Mouse (Mus musculus) brain, embryonic 14.5 days (tissue): ENCODE measurements around the gene Gk2. TPM values are rescaled to one million over a fixed set of nuclear protein-coding genes. Genes with fewer than 3 reads are reported as not detected.
A peak's percentile ranks its signal among the peaks of the same experiment; 100 is the strongest.

Source experiments
- DNase-seq: peaks from one replicate; pipeline ENCODE4 v3.0.0-alpha.2; 2011; ENCODE audit warnings: low read depth
- CTCF ChIP-seq: fragments of 200-500 bp; IDR thresholded peaks from 2 replicates; pipeline ENCODE4 v1.5.1; 2012; ENCODE audit warnings: inconsistent platforms, mild to moderate bottlenecking, moderate library complexity, borderline replicate concordance; ENCODE audit not compliant: insufficient read depth, insufficient read length; ENCODE audit errors: extremely low read depth
- POLR2A ChIP-seq: fragments of 200-500 bp; IDR thresholded peaks from 2 replicates; pipeline ENCODE4 v1.6.1; 2012; ENCODE audit warnings: mild to moderate bottlenecking, inconsistent platforms, borderline replicate concordance; ENCODE audit not compliant: poor library complexity, insufficient read depth, insufficient read length, severe bottlenecking; ENCODE audit errors: extremely low read depth
- polyA plus RNA-seq: library from polyadenylated mRNA; depleted of rRNA; stranded (reverse); fragments of >200 nt; gene quantifications from 2 replicates; pipeline ENCODE4 v1.2.3, GENCODE M21; 2012; rRNA removed

Gk2 gene
- polyA plus RNA-seq, 1 experiment: not detected

GRCm38 (mm10) chr5:97432512-97432911 lies 24.3 kb downstream of the Gk2 start:
- no peak for DNase-seq
- TF ChIP-seq POLR2A (no peak), CTCF (no peak)

- DNase-seq: peak; percentile 67
- TF ChIP-seq POLR2A (no peak), CTCF (no peak)
Measured at GRCm38 (mm10) chr5:97429976-97430375, 26.8 kb downstream of the Gk2 start.

- no peak for DNase-seq
- TF ChIP-seq POLR2A (no peak), CTCF (no peak)
Measured at GRCm38 (mm10) chr5:97421669-97422068, 35.2 kb downstream of the Gk2 start.

GRCm38 (mm10) chr5:97417185-97417584 lies 39.6 kb downstream of the Gk2 start:
- TF ChIP-seq CTCF (no peak), POLR2A (no peak)
- DNase-seq: no peak

DNA sequence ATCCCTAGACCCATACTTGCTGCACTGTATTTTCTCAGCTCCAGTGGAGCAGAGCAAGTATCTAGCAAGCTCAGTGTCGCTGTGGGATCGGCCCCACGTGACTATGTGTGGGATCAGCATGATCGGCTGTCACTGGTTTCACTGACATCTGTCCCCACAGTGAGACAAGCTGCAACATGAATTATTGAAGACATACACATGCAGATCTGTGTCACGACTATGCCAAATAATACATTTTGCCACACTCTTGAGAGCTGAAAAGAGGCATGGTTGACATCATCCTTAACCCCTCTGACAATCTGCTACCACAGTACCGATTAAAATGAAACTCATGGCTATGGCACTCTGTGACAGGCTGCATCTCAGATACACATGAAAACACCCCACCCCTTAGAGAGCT lies 41.0 kb downstream of the Gk2 start:
- DNase-seq: peak; percentile 93
- no peak for TF ChIP-seq POLR2A

DNA sequence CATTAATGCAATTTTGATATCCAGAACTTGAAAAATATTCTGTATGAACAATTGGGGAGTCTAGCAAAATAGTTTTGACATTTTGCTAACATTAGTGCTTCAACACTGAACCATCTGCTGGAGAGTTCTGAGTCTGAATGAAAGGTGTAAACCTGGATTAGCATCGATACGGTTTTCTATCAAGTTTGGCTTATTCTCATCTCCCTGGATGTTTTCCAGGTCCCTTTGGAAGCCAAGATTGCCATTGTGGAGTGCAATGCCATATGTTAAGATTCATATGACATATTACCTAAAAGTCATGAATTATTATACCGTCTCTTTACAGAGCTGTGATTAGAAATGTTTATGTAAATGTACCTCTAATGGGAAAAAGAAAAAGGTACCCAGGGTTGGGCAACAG lies 43.1 kb downstream of the Gk2 start:
- TF ChIP-seq POLR2A (no peak), CTCF (no peak)

DNA sequence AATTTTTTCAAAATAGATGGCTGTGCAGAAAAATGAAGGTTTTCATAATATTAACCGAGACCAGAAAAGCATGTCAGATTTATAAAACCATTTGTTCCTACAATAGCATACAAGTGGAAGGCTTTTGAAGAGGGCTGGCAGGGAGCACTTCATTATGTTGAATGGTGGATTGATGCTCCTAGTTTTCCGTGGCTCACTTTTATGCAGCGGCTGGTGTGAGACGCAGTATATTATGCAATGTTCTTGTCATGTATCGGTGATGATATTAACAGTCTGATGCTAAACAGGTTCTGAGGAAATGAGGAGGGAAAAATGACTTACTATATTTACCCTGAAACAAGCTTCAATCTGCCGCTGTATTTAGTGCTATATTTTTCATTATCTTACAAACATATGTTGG lies 46.6 kb downstream of the Gk2 start:
- TF ChIP-seq CTCF (no peak), POLR2A (no peak)
- DNase-seq: peak; percentile 73

More for the DNA sequence above, 43.1 kb downstream of the Gk2 start:
- peak; percentile 79 for DNase-seq

GRCm38 (mm10) chr5:97409234-97409704 lies 47.6 kb downstream of the Gk2 start:
- no peak for TF ChIP-seq CTCF
- TF ChIP-seq POLR2A: no peak

More at GRCm38 (mm10) chr5:97409234-97409704, 47.6 kb downstream of the Gk2 start:
- DNase-seq: peak; percentile 76

Other genes with a start within 250 kb of the Gk2 start
- not detected in 2 replicates for gene Naa11, start 64.6 kb downstream of the Gk2 start, polyA plus RNA-seq